Mouse (Mus musculus): ENCODE data around the gene Dcbld2.

The Dcbld2 gene

DNA sequence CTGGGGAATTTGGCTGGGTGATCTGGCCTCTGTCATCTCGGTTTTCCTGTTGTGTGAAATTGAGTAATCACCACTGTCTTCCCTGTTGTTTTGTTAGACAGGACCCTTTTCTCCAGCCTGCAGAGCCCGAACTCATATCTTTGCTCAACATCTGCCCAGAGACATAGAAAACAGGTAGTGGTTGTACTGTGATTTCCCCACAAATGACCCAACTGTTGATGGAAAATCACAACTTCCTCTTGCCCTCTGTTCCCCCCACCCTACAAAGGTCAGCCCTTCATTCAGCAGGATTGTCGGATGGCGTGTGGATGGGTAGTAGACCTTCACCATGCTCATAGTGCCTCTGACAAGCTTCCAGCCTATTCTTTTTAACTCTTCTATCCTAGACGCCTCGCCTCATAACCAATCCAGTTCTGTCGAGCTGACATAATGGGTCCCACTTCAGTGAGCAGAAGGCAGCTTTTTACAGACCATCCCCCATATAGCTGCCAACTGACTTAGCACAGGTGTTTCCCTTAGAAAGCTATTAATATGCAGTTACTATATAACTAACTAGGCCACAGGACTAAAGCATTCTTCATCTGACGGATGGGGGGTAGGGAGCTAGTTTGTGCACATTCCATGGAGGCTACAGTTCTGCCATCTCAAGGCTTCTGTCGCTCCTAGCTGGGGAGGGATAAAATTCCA lies 73.1 kb downstream of the Dcbld2 start:
- Histone ChIP-seq H3K4me1 (replicated peaks; ENCODE audit: low read depth, low read length) (peaks cover 3% of the 10 kb centered on the region; the same call in 1 of the 2 replicates), H3K27me3 (ENCODE audit: insufficient read depth, low read length) (no peaks in the 10 kb centered on the region), H3K4me3 (replicated peaks; ENCODE audit: low read length) (no peak overlapping the region), H3K9me3 (ENCODE audit: low read length) (peaks cover 7% of the 10 kb centered on the region; the same call in 1 of the 2 replicates), H3K36me3 (ENCODE audit: insufficient read depth, low read length) (no peaks in the 10 kb centered on the region)
- TF ChIP-seq NANOG (IDR thresholded peaks at IDR 0.05; ENCODE audit: borderline replicate concordance, low read length) (no peak), POU5F1 (IDR thresholded peaks at IDR 0.05; ENCODE audit: borderline replicate concordance, low read length) (no peak), CTCF (conservative IDR thresholded peaks at IDR 0.05; ENCODE audit: low read length) (no peak)

GRCm38 (mm10) chr16:58481906-58482270 lies 73.6 kb downstream of the Dcbld2 start:
- H3K4me3 ChIP-seq (replicated peaks; ENCODE audit: low read length): no peak overlapping the region
- H3K36me3 ChIP-seq (ENCODE audit: insufficient read depth, low read length): no peaks in the 10 kb centered on the region
- H3K9me3 ChIP-seq (ENCODE audit: low read length): peaks cover 7% of the 10 kb centered on the region; the same call in 1 of the 2 replicates
- TF ChIP-seq POU5F1 (IDR thresholded peaks at IDR 0.05; ENCODE audit: borderline replicate concordance, low read length) (no peak), CTCF (conservative IDR thresholded peaks at IDR 0.05; ENCODE audit: low read length) (no peak), NANOG (IDR thresholded peaks at IDR 0.05; ENCODE audit: borderline replicate concordance, low read length) (no peak)
- H3K27me3 ChIP-seq (ENCODE audit: insufficient read depth, low read length): no peaks in the 10 kb centered on the region
- no peaks in the 10 kb centered on the region for H3K4me1 ChIP-seq (replicated peaks; ENCODE audit: low read depth, low read length)

DNA sequence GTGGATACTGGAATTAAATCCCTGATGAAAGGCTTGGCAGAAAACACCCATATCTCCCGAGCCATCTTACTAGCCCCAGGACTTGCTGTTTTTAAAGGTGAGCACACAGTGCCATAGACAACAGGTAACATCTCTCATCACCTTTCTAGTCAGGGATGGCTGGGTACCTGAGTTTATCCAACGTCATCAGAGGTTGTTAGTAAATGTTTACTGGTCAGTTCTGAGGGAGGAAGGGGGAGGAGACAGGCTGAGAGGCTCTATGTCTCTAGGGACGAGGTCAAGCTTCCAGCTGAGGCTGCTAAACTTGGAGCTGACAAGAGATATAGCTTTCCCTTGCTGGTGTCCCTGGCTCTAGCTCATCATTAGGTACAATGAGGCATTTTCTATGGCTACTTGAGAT lies 74.1 kb downstream of the Dcbld2 start:
- TF ChIP-seq CTCF (conservative IDR thresholded peaks at IDR 0.05; ENCODE audit: low read length): no peak
- TF ChIP-seq NANOG (IDR thresholded peaks at IDR 0.05; ENCODE audit: borderline replicate concordance, low read length): no peak
- no peak for TF ChIP-seq POU5F1 (IDR thresholded peaks at IDR 0.05; ENCODE audit: borderline replicate concordance, low read length)
- H3K4me1 ChIP-seq (replicated peaks; ENCODE audit: low read depth, low read length): no peaks in the 10 kb centered on the region
- H3K4me3 ChIP-seq (replicated peaks; ENCODE audit: low read length): no peak overlapping the region
- peaks cover 7% of the 10 kb centered on the region; the same call in 1 of the 2 replicates for H3K9me3 ChIP-seq (ENCODE audit: low read length)
- no peaks in the 10 kb centered on the region for H3K36me3 ChIP-seq (ENCODE audit: insufficient read depth, low read length)
- H3K27me3 ChIP-seq (ENCODE audit: insufficient read depth, low read length): no peaks in the 10 kb centered on the region

DNA sequence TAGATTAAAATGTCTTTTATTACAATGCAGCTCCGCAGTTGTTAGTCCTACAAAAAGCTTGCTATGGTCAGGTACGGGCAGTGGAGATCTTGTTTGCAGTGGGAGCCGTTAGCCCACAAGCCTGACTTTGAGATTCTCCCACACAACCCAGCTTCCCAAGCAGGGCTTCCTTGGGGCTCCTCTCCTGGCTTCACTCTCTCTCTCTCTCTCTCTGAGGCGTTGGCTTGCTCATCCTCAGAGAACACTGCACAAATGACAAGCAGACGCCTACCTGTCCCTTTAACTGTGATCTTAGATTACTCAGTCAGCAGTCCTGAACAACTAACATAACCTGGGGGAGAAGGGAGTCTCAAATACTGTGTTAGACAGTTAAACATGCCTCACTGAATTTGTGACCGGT lies 79.6 kb downstream of the Dcbld2 start:
- Histone ChIP-seq H3K27me3 (ENCODE audit: insufficient read depth, low read length) (no peaks in the 10 kb centered on the region), H3K4me3 (replicated peaks; ENCODE audit: low read length) (no peak overlapping the region), H3K4me1 (replicated peaks; ENCODE audit: low read depth, low read length) (no peaks in the 10 kb centered on the region), H3K9me3 (ENCODE audit: low read length) (no peaks in the 10 kb centered on the region), H3K36me3 (ENCODE audit: insufficient read depth, low read length) (no peaks in the 10 kb centered on the region)
- TF ChIP-seq POU5F1 (IDR thresholded peaks at IDR 0.05; ENCODE audit: borderline replicate concordance, low read length) (no peak), NANOG (IDR thresholded peaks at IDR 0.05; ENCODE audit: borderline replicate concordance, low read length) (no peak), CTCF (conservative IDR thresholded peaks at IDR 0.05; ENCODE audit: low read length) (no peak)

- no peaks in the 10 kb centered on the region for H3K4me1 ChIP-seq (replicated peaks; ENCODE audit: low read depth, low read length)
- TF ChIP-seq NANOG (IDR thresholded peaks at IDR 0.05; ENCODE audit: borderline replicate concordance, low read length) (no peak), POU5F1 (IDR thresholded peaks at IDR 0.05; ENCODE audit: borderline replicate concordance, low read length) (no peak), CTCF (conservative IDR thresholded peaks at IDR 0.05; ENCODE audit: low read length) (no peak)
- no peaks in the 10 kb centered on the region for H3K27me3 ChIP-seq (ENCODE audit: insufficient read depth, low read length)
- no peaks in the 10 kb centered on the region for H3K36me3 ChIP-seq (ENCODE audit: insufficient read depth, low read length)
- no peaks in the 10 kb centered on the region for H3K9me3 ChIP-seq (ENCODE audit: low read length)
- H3K4me3 ChIP-seq (replicated peaks; ENCODE audit: low read length): no peak overlapping the region
These were observed 88.5 kb downstream of the Dcbld2 start for GRCm38 (mm10) chr16:58496791-58497190.

- TF ChIP-seq POU5F1 (IDR thresholded peaks at IDR 0.05; ENCODE audit: borderline replicate concordance, low read length) (no peak), CTCF (conservative IDR thresholded peaks at IDR 0.05; ENCODE audit: low read length) (no peak), NANOG (IDR thresholded peaks at IDR 0.05; ENCODE audit: borderline replicate concordance, low read length) (no peak)
- H3K4me1 ChIP-seq (replicated peaks; ENCODE audit: low read depth, low read length): no peaks in the 10 kb centered on the region
- no peaks in the 10 kb centered on the region for H3K36me3 ChIP-seq (ENCODE audit: insufficient read depth, low read length)
- no peak overlapping the region for H3K4me3 ChIP-seq (replicated peaks; ENCODE audit: low read length)
- H3K27me3 ChIP-seq (ENCODE audit: insufficient read depth, low read length): no peaks in the 10 kb centered on the region
- H3K9me3 ChIP-seq (ENCODE audit: low read length): no peaks in the 10 kb centered on the region
These were observed 89.9 kb downstream of the Dcbld2 start for GRCm38 (mm10) chr16:58497886-58498713.

DNA sequence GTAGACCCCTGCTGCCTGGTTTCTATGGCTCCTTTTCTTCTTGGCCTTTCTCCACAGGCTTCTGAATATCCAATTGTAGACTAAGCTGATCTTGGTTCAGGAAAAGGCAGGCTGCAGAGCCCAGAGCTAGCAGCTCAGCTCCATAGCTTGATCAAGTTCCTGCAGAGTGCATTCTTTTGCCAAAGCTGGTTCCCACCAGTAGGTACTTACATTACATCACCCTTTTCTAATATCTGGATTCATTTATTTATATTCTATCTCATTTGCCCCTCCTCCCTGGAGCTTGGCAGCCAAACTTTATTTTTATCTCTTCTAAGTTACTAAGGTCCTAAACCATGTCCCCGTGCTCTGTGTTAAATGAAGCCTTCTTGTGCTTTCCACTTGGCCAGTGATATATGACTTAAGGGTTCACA lies 90.9 kb downstream of the Dcbld2 start:
- H3K4me3 ChIP-seq (replicated peaks; ENCODE audit: low read length): no peak overlapping the region
- no peaks in the 10 kb centered on the region for H3K4me1 ChIP-seq (replicated peaks; ENCODE audit: low read depth, low read length)
- H3K27me3 ChIP-seq (ENCODE audit: insufficient read depth, low read length): no peaks in the 10 kb centered on the region
- TF ChIP-seq POU5F1 (IDR thresholded peaks at IDR 0.05; ENCODE audit: borderline replicate concordance, low read length) (no peak), NANOG (IDR thresholded peaks at IDR 0.05; ENCODE audit: borderline replicate concordance, low read length) (no peak), CTCF (conservative IDR thresholded peaks at IDR 0.05; ENCODE audit: low read length) (no peak)
- H3K36me3 ChIP-seq (ENCODE audit: insufficient read depth, low read length): no peaks in the 10 kb centered on the region
- no peaks in the 10 kb centered on the region for H3K9me3 ChIP-seq (ENCODE audit: low read length)

GRCm38 (mm10) chr16:58499650-58500049 lies 91.4 kb downstream of the Dcbld2 start:
- no peaks in the 10 kb centered on the region for H3K9me3 ChIP-seq (ENCODE audit: low read length)
- H3K36me3 ChIP-seq (ENCODE audit: insufficient read depth, low read length): no peaks in the 10 kb centered on the region
- no peaks in the 10 kb centered on the region for H3K4me1 ChIP-seq (replicated peaks; ENCODE audit: low read depth, low read length)
- H3K27me3 ChIP-seq (ENCODE audit: insufficient read depth, low read length): no peaks in the 10 kb centered on the region
- H3K4me3 ChIP-seq (replicated peaks; ENCODE audit: low read length): no peak overlapping the region
- TF ChIP-seq NANOG (IDR thresholded peaks at IDR 0.05; ENCODE audit: borderline replicate concordance, low read length) (no peak), POU5F1 (IDR thresholded peaks at IDR 0.05; ENCODE audit: borderline replicate concordance, low read length) (no peak), CTCF (conservative IDR thresholded peaks at IDR 0.05; ENCODE audit: low read length) (no peak)

All from E14TG2a.4 (cell line).